Mouse (Mus musculus): Measurements from ENCODE around the gene Ankrd26.

DNA sequence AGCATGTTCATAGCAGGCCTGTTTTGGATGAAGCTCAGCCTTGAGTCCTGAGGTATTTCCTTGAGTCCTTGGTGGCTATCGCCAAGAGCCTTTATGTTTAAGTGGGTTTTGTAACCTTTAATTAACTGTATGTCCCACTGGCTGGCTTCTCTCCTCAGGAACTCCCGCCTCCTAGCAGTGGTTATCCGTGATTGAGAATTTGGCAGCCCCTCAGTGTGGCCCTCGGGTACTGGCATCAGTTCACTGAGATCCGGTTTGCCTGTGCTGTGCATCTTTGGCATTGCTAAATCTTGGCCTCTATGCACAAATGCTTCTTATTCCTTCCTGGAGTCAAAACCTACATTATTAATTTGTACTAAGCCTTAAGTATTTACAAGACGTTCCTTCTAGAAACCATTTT is 46.9 kb upstream of the Ankrd26 start:
- no peak for TF ChIP-seq CTCF (IDR thresholded peaks at IDR 0.05; ENCODE audit: extremely low read depth, insufficient read depth, insufficient read length, insufficient replicate concordance)
- TF ChIP-seq POLR2A (IDR thresholded peaks at IDR 0.05; ENCODE audit: low read depth, low read length) = no peak
